Mouse (Mus musculus): ENCODE measurements around the gene Ttc27.

Ttc27 gene

DNA sequence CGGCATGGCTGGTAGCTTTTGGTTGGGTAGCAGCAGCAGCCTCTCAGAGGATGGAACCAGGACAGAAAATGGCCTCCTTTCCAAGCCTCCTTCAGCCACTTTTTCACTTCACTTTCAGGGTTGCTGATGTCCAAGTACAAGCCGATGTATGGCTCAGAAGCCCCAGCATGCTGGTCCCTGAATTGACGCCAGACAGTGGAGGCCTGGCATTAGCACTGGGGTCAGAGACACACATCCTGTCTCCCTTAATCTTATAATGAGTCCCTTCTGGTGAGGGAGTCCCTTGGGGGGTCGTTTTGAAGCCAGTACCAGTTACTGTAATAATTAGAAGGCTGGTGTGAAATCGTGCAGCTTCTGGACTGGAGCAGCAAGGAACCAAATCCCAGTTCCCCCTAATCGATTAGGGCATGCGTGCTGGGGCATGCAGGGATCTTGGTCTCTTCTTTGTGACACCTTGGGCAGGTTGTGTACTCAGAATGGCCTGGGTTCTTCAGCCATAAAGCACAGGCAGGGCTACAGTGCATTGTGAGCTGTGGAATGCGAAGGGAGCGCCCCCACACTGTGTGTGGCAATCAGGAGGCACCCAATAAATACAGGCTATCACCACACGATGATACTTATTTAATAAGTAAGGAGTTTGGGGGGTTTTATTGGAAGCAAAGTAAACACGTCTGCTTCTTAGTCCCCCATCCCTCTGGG, 171.5 kb downstream of the Ttc27 start:
- DNase-seq, result no peak

DNA sequence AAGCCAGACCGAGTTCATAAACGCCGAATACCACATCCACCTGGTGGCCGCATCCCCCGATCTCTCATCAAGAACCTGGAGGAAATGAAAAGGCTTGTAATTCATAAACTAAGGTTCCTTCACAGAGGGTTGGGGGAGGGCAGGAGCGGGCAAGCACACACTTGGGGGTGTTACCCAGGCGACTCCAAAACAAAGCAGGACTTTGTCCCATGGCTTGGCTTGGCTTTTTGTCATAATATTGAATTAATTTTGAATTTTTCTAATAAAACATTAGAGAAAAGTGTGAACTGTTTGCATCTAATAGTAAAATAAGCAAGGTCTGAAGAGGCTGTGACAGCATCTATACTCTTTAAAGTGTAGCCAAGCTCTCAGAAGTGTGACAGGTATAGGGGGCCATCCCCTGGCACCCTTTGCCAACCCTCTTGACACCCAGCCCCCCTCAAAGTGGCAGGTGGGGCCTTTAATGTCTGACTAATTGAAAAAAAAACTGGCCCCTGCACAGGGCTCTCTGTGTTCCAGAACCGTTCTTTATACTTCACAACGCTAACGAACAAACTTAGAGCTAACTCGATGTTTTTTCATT, 172.1 kb downstream of the Ttc27 start:
- DNase-seq, result no peak

DNA sequence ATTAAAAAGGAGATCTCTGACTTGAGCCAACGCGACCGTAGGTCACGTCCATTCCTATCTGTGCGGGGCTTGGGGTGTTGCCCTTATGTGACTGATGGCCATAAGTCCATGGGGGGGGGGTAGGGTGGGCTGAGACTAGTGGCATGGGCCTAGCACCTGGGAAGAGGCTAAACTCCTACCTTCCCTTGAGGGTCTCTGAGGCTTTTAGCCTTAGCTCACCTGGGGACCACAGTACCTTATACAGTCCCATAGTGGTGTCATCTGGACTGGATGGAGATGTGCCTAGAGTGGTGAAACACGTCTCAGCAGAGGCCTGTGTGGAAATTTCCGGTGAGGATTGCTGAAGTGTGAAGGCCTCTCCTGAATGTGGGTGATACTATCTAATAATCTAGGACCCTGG, 184.9 kb downstream of the Ttc27 start:
- no peak for DNase-seq

- no peak for DNase-seq
Measured at GRCm38 (mm10) chr17:74903411-74904331, 186.1 kb downstream of the Ttc27 start.

DNA sequence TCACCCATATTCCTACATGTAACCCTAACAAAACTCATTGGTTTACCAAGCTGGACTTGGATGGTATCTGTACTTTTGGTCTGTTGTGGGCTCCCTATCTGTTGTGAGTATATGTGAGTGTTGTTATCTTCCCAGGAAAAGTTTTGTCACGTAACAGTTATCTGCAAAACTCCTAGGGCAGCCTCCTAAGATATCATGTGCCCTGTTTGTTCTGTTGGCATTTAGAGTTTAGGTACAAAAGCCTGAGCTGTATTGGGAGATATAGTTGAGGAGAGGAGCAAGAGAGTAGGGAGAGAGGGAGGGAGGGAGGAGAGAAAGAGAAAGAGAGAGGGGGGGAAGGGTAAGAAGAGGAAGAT, 186.8 kb downstream of the Ttc27 start:
- DNase-seq, result no peak

- no peak for DNase-seq
Measured at GRCm38 (mm10) chr17:74904956-74905355, 187.4 kb downstream of the Ttc27 start.

DNA sequence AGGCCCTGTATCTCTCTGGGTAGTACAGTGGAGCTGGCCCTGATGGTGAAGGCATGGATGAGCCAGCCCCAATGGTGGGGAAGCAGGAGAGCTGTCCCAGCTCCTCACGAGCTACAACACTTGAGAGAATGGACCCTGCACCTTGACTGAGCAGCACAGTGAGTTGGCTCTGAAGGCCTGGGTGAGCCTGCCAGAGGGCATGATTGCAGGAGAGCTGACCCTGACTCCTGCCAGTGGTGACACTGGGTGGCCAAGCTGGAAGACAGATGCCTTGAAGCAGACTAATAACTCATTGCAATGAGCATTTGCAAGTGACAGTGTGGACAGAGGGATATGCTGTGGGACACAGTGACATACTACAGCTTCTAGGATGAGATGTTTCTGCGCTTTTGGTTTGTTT, 195.5 kb downstream of the Ttc27 start:
- no peak for DNase-seq

Measured in cerebellum, postnatal 36 days (tissue).